Mouse (Mus musculus): ENCODE measurements around the gene Capn9. TPM values are rescaled to one million over a fixed set of nuclear protein-coding genes. Genes with fewer than 3 reads are reported as not detected.

The Capn9 gene
- polyA plus RNA-seq, 1 experiment, result not detected

GRCm38 (mm10) chr8:124634411-124635246 lies 58.7 kb downstream of the Capn9 start:
- Histone ChIP-seq H3K4me3 (ENCODE audit: insufficient read depth, low read depth, low read length) (no peak overlapping the region), H3K4me1 (ENCODE audit: control insufficient read depth, insufficient read depth, low read length) (no peaks in the 10 kb centered on the region; the same call in 1 of the 2 replicates), H3K36me3 (ENCODE audit: control insufficient read depth, insufficient read depth, low read length) (no peaks in the 10 kb centered on the region), H3K27me3 (replicated peaks; ENCODE audit: control insufficient read depth, insufficient read depth, low read length) (no peaks in the 10 kb centered on the region), H3K27ac (ENCODE audit: insufficient read depth, low read depth, low read length) (no peak overlapping the region)
- 70% methylated on average over 13 of the region's 13 CpGs for WGBS
- peak; percentile 64 for DNase-seq
- no peak for TF ChIP-seq POLR2A (IDR thresholded peaks at IDR 0.05; ENCODE audit: low read depth, low read length)
- TF ChIP-seq CTCF (conservative IDR thresholded peaks at IDR 0.05; ENCODE audit: insufficient read depth, insufficient read length, low read depth, low read length), result no peak

DNA sequence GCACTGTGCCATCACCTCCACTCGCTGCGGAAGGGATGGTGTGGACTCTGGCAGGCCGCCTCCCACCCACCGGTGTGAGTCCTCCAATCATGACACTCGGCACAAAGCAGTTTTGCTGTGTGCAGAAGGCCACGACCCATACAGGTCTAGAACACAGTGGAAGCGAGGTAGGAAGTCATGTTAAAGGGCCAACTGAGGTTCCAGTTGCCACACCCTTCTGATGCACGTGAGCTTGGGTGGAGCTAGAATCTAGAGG lies 59.3 kb downstream of the Capn9 start:
- no peaks in the 10 kb centered on the region; the same call in 1 of the 2 replicates for H3K4me1 ChIP-seq (ENCODE audit: control insufficient read depth, insufficient read depth, low read length)
- no peaks in the 10 kb centered on the region for H3K27me3 ChIP-seq (replicated peaks; ENCODE audit: control insufficient read depth, insufficient read depth, low read length)
- 64% methylated on average over 8 of the region's 8 CpGs for WGBS
- H3K27ac ChIP-seq (ENCODE audit: insufficient read depth, low read depth, low read length), result no peak overlapping the region
- H3K4me3 ChIP-seq (ENCODE audit: insufficient read depth, low read depth, low read length), result no peak overlapping the region
- no peak for DNase-seq
- TF ChIP-seq CTCF (conservative IDR thresholded peaks at IDR 0.05; ENCODE audit: insufficient read depth, insufficient read length, low read depth, low read length) (no peak), POLR2A (IDR thresholded peaks at IDR 0.05; ENCODE audit: low read depth, low read length) (no peak)
- no peaks in the 10 kb centered on the region for H3K36me3 ChIP-seq (ENCODE audit: control insufficient read depth, insufficient read depth, low read length)

DNA sequence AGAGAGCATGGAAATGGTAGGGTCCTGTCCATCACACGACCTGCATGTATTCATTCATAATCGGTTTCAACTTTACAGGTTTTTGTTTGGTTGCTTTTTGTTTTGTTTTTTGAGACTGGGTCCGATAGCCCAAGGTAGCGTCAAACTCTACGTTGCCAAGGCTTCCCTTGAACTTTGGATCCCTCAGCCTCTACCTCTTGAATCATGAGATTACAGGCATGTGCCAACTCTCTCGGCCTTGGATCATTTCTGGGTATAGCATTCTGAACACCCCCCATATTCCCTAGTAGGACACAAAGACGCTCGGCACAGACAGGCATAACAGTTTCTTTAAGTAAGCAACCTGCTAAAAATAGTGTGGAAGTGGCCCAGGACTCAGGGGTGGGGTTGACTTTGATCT lies 65.7 kb downstream of the Capn9 start:
- Histone ChIP-seq H3K27ac (ENCODE audit: insufficient read depth, low read depth, low read length) (peak overlapping the region; percentile 84), H3K4me3 (ENCODE audit: insufficient read depth, low read depth, low read length) (no peak overlapping the region), H3K27me3 (replicated peaks; ENCODE audit: control insufficient read depth, insufficient read depth, low read length) (no peaks in the 10 kb centered on the region), H3K4me1 (ENCODE audit: control insufficient read depth, insufficient read depth, low read length) (peaks cover 33% of the 10 kb centered on the region), H3K36me3 (ENCODE audit: control insufficient read depth, insufficient read depth, low read length) (no peaks in the 10 kb centered on the region)
- DNase-seq, result peak; percentile 64
- TF ChIP-seq CTCF (conservative IDR thresholded peaks at IDR 0.05; ENCODE audit: insufficient read depth, insufficient read length, low read depth, low read length) (no peak), POLR2A (IDR thresholded peaks at IDR 0.05; ENCODE audit: low read depth, low read length) (no peak)
- WGBS, result 75% methylated on average over 8 of the region's 8 CpGs

- Histone ChIP-seq H3K4me3 (ENCODE audit: insufficient read depth, low read depth, low read length) (no peak overlapping the region), H3K27me3 (replicated peaks; ENCODE audit: control insufficient read depth, insufficient read depth, low read length) (no peaks in the 10 kb centered on the region), H3K4me1 (ENCODE audit: control insufficient read depth, insufficient read depth, low read length) (peaks cover 33% of the 10 kb centered on the region), H3K27ac (ENCODE audit: insufficient read depth, low read depth, low read length) (peak overlapping the region; percentile 52), H3K36me3 (ENCODE audit: control insufficient read depth, insufficient read depth, low read length) (no peaks in the 10 kb centered on the region)
- 28% methylated on average over 18 of the region's 18 CpGs for WGBS
- TF ChIP-seq POLR2A (IDR thresholded peaks at IDR 0.05; ENCODE audit: low read depth, low read length), result no peak
- peak; percentile 72 for DNase-seq
Observed at GRCm38 (mm10) chr8:124643540-124644339, 67.8 kb downstream of the Capn9 start.

GRCm38 (mm10) chr8:124648311-124648710 lies 72.4 kb downstream of the Capn9 start:
- H3K4me1 ChIP-seq (ENCODE audit: control insufficient read depth, insufficient read depth, low read length), result peaks cover 34% of the 10 kb centered on the region
- no peak for DNase-seq
- H3K36me3 ChIP-seq (ENCODE audit: control insufficient read depth, insufficient read depth, low read length), result no peaks in the 10 kb centered on the region; the same call in 1 of the 2 replicates
- TF ChIP-seq CTCF (conservative IDR thresholded peaks at IDR 0.05; ENCODE audit: insufficient read depth, insufficient read length, low read depth, low read length) (no peak), POLR2A (IDR thresholded peaks at IDR 0.05; ENCODE audit: low read depth, low read length) (no peak)
- H3K27ac ChIP-seq (ENCODE audit: insufficient read depth, low read depth, low read length), result no peak overlapping the region
- H3K4me3 ChIP-seq (ENCODE audit: insufficient read depth, low read depth, low read length), result no peak overlapping the region
- H3K27me3 ChIP-seq (replicated peaks; ENCODE audit: control insufficient read depth, insufficient read depth, low read length), result no peaks in the 10 kb centered on the region

DNA sequence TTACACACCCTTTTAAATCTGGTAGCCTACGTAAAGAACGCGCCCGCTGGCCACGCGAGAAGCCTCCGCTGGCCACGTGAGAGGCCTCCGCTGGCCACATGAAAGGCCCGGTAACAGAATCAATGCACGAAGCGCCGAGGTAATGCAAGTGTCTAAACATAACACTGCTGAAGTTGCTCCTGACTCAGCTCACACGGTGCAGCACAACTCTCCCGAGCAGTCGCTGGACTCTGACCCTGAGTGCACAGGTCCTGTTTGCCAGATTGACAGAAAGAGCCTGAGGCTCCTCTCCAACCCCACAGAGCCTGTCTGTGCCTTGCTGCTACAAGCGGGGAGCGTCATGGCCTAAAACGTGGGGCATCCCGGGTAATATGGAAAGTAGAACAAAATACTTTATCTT lies 75.9 kb downstream of the Capn9 start:
- H3K27me3 ChIP-seq (replicated peaks; ENCODE audit: control insufficient read depth, insufficient read depth, low read length), result no peaks in the 10 kb centered on the region
- peaks cover 22% of the 10 kb centered on the region for H3K4me1 ChIP-seq (ENCODE audit: control insufficient read depth, insufficient read depth, low read length)
- TF ChIP-seq CTCF (conservative IDR thresholded peaks at IDR 0.05; ENCODE audit: insufficient read depth, insufficient read length, low read depth, low read length), result no peak
- TF ChIP-seq POLR2A (IDR thresholded peaks at IDR 0.05; ENCODE audit: low read depth, low read length), result no peak
- peak; percentile 93 for DNase-seq
- 64% methylated on average over 20 of the region's 20 CpGs for WGBS
- no peak overlapping the region for H3K4me3 ChIP-seq (ENCODE audit: insufficient read depth, low read depth, low read length)
- H3K36me3 ChIP-seq (ENCODE audit: control insufficient read depth, insufficient read depth, low read length), result no peaks in the 10 kb centered on the region; the same call in 1 of the 2 replicates
- H3K27ac ChIP-seq (ENCODE audit: insufficient read depth, low read depth, low read length), result peak overlapping the region; percentile 41

- 10% methylated on average over 4 of the region's 4 CpGs for WGBS
- H3K4me1 ChIP-seq (ENCODE audit: control insufficient read depth, insufficient read depth, low read length), result peaks cover 22% of the 10 kb centered on the region
- H3K27ac ChIP-seq (ENCODE audit: insufficient read depth, low read depth, low read length), result peak overlapping the region; percentile 3; the same call in 1 of the 2 replicates
- no peaks in the 10 kb centered on the region; the same call in 1 of the 2 replicates for H3K36me3 ChIP-seq (ENCODE audit: control insufficient read depth, insufficient read depth, low read length)
- no peak for TF ChIP-seq CTCF (conservative IDR thresholded peaks at IDR 0.05; ENCODE audit: insufficient read depth, insufficient read length, low read depth, low read length)
- TF ChIP-seq POLR2A (IDR thresholded peaks at IDR 0.05; ENCODE audit: low read depth, low read length), result no peak
- H3K4me3 ChIP-seq (ENCODE audit: insufficient read depth, low read depth, low read length), result no peak overlapping the region
- H3K27me3 ChIP-seq (replicated peaks; ENCODE audit: control insufficient read depth, insufficient read depth, low read length), result no peaks in the 10 kb centered on the region
- DNase-seq, result peak; percentile 25
Observed at GRCm38 (mm10) chr8:124652546-124652945, 76.6 kb downstream of the Capn9 start.

Measured in kidney, adult 2 months (tissue).